Mouse (Mus musculus) small intestine, adult 2 months (tissue): ENCODE results near the gene Vps25. TPM values are rescaled to one million over a fixed set of nuclear protein-coding genes. Genes with fewer than 3 reads are reported as not detected.

Experiments
- H3K27ac ChIP-seq: fragments of 200-500 bp; 2 replicates; pipeline ENCODE4 v1.5.1; 2012; ENCODE audit warnings: low read depth, low read length, control low read depth, inconsistent platforms; ENCODE audit not compliant: insufficient read depth
- H3K27me3 ChIP-seq: fragments of 200-500 bp; 2 replicates; pipeline ENCODE4 v1.6.1; 2012; ENCODE audit warnings: mild to moderate bottlenecking, moderate library complexity, low read length, inconsistent platforms; ENCODE audit not compliant: control insufficient read depth, insufficient read depth
- H3K36me3 ChIP-seq: fragments of 200-500 bp; 2 replicates; pipeline ENCODE4 v1.6.1; 2012; ENCODE audit warnings: mild to moderate bottlenecking, low read length, control low read depth, inconsistent platforms; ENCODE audit not compliant: control insufficient read depth, insufficient read depth
- H3K4me1 ChIP-seq: fragments of 200-500 bp; 2 replicates; pipeline ENCODE4 v1.6.1; 2012; ENCODE audit warnings: low read length, inconsistent platforms, mixed read lengths; ENCODE audit not compliant: control insufficient read depth, insufficient read depth, insufficient read length
- H3K4me3 ChIP-seq: fragments of 200-500 bp; 2 replicates; pipeline ENCODE4 v1.5.1; 2012; ENCODE audit warnings: low read depth, mild to moderate bottlenecking, control low read depth, inconsistent platforms, low read length, moderate library complexity
- CTCF ChIP-seq: fragments of 200-500 bp; IDR thresholded peaks from 2 replicates; pipeline ENCODE4 v1.5.1; 2012; ENCODE audit warnings: low read depth, mild to moderate bottlenecking, control low read depth, inconsistent platforms, low read length, moderate library complexity, mixed read lengths; ENCODE audit not compliant: insufficient replicate concordance, insufficient read length; ENCODE audit errors: extremely low read depth
- POLR2A ChIP-seq: fragments of 200-500 bp; IDR thresholded peaks from 2 replicates; pipeline ENCODE4 v1.6.1; 2012; ENCODE audit warnings: low read depth, mild to moderate bottlenecking, control low read depth, inconsistent platforms, low read length, moderate library complexity
- WGBS: fragments of 180-500 bp; shearing (Covaris S2); methylation state at CpG from one replicate; pipeline ENCODE4 v1.1.7; 2018; 5-methylcytosine and 5-hydroxymethylcytosine counted together
- polyA plus RNA-seq: library from polyadenylated mRNA; depleted of rRNA; stranded (reverse); fragments of >200 nt; gene quantifications from 2 replicates; pipeline ENCODE4 v1.2.3, GENCODE M21; 2012

Vps25 gene
- polyA plus RNA-seq, 1 experiment = 64.8 TPM

DNA sequence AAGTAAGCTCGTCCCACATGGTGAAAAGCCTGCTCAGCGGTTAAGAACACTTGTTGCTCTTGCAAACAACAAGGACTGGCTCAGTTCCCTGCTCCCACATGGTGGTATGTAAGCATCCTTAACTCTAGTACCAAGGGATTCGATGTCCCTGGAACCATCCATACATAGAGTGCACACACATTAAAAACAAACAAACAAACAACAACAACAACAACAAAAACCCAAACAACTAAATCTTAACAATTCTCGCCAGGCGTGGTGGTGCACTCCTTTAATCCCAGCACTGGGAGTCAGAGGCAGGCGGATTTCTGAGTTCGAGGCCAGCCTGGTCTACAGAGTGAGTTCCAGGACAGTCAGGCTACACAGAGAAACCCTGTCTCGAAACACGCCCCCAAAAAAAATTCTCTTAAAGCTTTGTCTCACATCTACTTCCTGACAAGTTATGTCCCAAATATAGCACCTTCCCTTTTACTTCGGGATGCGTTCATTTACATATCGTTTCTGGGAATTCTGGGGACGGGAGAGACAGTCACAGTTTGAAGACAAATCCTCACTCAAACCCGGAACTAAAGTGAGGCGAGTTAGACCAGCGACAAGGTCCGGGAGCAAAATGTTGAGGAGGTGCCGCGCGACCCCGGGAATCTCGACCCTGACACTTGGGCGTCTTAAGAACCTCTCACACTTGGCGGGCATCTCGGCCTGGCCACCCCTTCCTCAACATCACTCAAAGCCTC, 28.0 kb upstream of the Vps25 start:
- Histone ChIP-seq H3K27ac (peak overlapping the region; percentile 48), H3K36me3 (no peaks in the 10 kb centered on the region), H3K27me3 (no peaks in the 10 kb centered on the region), H3K4me1 (peaks cover 8% of the 10 kb centered on the region; the same call in 1 of the 2 replicates), H3K4me3 (peak overlapping the region; percentile 95)
- TF ChIP-seq CTCF (no peak), POLR2A (no peak)
- WGBS = 14% methylated on average over 25 of the region's 25 CpGs

DNA sequence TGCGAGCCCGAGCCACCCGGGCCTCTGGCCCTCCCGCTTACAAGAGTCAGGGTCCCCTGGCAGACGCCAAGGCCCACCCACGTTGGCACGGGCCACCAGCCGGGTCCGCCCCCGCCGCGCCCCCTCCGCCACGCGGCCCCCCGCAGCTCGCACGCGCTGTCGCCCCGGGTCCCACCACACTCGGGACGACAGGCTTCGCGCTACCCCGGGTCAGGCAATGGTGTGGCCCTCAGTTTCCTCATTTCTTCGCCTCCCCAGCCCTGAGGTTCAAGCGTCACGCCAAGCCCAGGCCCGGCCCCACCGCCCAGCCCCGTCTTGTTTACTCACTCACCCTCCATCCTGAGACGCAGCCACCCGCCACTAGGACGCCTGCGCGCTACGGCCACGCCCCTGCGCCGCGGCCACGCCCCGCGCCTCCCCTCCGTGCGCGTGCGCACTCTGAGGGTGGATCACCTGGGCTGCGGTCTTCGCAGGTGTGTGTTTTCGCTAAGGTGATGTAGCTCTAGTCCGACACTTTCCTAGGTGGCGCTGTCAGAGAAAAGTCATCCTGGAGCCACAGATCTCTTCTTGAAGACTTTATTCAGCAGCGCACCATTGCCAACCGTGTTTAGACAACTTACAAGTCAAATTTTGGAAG, 27.3 kb upstream of the Vps25 start, which contains the start of gene Ezh1:
Ezh1 (minus strand) TSS at position 399 of the 637 bp plus-strand sequence.
- Histone ChIP-seq H3K4me1 (peaks cover 12% of the 10 kb centered on the region; the same call in 1 of the 2 replicates), H3K27ac (peak within 1 kb of the TSS; percentile 48), H3K27me3 (no peaks in the 10 kb centered on the region), H3K4me3 (peak within 1 kb of the TSS; percentile 95), H3K36me3 (no peaks in the 10 kb centered on the region)
- peak; percentile 38; the same call in 1 of the 2 replicates for TF ChIP-seq CTCF
- peak; percentile 72 for TF ChIP-seq POLR2A
- 1% methylated on average over 56 of the region's 56 CpGs for WGBS

DNA sequence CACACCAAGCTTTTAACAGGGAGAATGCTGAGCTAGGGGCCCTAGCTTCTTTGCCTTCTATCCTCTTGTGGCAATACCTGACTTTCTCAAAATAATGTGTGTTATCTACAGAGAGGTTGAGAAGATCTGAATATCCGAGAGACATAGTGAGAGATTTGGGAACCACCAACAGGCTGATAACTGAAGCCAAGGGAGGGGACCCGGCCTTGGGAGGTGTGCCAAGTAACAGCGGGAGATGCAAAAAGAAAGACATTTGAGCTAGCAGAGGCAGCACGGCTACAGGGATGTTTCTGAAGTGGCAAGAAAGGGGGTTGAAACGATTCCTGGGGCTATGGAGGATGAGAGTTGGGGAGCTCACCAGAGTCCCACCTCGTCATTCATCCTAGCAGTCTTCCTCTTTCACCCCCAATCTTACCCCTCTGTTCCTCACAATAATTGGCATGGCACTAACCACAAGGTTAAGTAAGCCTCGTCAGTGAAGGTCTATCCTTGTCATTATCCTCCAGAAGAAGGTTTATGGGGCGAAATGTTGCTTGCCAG, 24.1 kb upstream of the Vps25 start:
- Histone ChIP-seq H3K4me3 (no peak overlapping the region), H3K27ac (0 out of 2 replicates have a peak overlapping the region, but pooled peaks have one; percentile 79), H3K27me3 (no peaks in the 10 kb centered on the region), H3K4me1 (peaks cover 11% of the 10 kb centered on the region), H3K36me3 (no peaks in the 10 kb centered on the region)
- TF ChIP-seq POLR2A (no peak), CTCF (no peak)
- 46% methylated on average over 8 of the region's 8 CpGs for WGBS

DNA sequence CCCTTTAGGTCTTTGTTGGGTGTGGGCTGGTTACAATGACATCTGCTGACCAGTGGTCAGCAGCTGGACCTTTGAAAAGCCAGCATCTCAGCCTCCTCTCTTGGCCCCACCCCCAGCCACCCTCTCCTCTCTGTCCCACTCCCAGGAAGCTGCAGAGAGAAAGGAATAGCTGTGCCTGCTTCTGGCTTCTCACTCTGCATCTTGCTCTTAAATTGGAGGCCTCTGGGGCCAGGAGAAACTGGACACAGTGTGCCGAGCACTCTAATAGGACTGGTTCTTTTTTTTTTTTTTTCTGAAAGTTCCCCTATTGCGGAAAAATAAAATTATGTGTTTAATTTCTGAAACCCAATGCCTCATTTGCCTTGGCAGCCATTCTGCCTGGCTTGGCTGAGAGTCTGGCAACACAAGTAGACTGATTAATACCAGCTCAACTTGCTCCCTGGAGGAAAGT, 23.4 kb upstream of the Vps25 start:
- Histone ChIP-seq H3K4me3 (no peak overlapping the region), H3K27ac (peak overlapping the region; percentile 79), H3K4me1 (peaks cover 11% of the 10 kb centered on the region), H3K27me3 (no peaks in the 10 kb centered on the region), H3K36me3 (no peaks in the 10 kb centered on the region)
- 68% methylated on average over 2 of the region's 2 CpGs for WGBS
- TF ChIP-seq POLR2A (no peak), CTCF (no peak)

DNA sequence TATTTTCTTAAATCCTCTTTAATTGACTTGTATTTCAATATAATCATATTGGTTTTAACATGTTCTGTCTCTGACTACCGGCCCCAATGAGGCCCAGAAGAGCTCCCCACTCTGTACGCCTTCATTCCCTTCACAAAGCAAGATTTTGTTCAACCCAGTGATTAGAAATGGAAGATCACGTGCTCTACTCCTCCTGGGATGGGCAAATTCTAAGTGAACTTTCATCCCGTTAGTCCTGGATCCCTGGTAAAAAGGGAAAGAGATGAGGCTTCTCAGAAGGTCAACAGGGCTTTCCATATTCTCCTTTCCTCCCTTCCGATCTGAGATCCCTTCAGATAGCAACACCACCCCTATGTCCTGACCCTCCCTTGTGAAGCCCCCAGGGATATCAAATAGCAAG, 23.0 kb upstream of the Vps25 start:
- 47% methylated on average over 5 of the region's 5 CpGs for WGBS
- no peaks in the 10 kb centered on the region for H3K36me3 ChIP-seq
- 0 out of 2 replicates have a peak overlapping the region, but pooled peaks have one; percentile 41 for H3K4me3 ChIP-seq
- TF ChIP-seq CTCF (no peak), POLR2A (no peak)
- peaks cover 11% of the 10 kb centered on the region for H3K4me1 ChIP-seq
- peak overlapping the region; percentile 79 for H3K27ac ChIP-seq
- no peaks in the 10 kb centered on the region for H3K27me3 ChIP-seq

DNA sequence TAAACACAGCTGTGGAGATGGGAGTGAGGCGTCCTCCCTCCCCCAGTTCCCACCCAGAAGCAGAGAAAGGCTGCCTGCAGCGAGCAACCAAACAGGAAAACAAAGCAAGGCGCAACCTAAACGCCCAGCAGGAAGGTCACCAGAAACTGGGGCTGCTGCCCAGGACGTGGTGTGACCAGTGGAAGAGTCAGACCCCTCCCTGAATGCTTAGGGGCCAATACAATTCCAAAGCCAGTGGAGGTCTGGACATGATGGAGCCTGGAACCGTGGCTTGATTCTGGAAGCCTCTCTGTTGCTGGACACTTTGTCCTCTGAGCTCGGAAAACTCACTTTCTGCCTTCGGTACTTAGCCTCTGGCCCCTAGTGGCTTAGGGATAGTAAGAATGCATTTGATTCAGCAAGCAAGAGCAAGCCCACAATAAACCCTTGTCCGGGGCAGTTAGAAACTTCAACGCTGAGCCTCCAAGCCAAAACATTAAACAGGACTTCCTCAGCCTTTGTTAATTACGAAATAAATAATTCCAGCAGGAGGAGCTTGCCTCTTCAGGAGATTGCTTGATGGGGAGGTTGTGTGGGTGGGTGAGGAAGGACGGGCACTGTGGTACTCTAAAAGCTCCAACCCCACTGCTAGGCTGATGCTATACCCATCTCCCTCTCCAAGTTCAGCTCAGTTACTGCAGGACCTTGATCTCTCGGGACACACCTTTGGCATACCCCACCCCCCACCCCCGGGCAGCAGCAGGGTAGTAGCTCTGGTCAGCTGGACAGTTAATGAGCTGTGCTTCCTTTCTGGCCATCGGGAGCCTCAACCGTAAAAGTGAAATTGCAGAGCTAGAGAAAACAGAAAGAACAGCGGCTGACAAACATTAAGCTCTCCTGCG, 22.3 kb upstream of the Vps25 start:
- no peak for TF ChIP-seq CTCF
- TF ChIP-seq POLR2A = no peak
- no peaks in the 10 kb centered on the region for H3K36me3 ChIP-seq
- H3K4me1 ChIP-seq = peaks cover 11% of the 10 kb centered on the region
- no peaks in the 10 kb centered on the region for H3K27me3 ChIP-seq
- H3K27ac ChIP-seq = peak overlapping the region; percentile 79
- WGBS = 17% methylated on average over 18 of the region's 18 CpGs
- H3K4me3 ChIP-seq = peak overlapping the region; percentile 41
